Mouse (Mus musculus) left cerebral cortex, adult 2 months (tissue): ENCODE data around the gene Map3k14. TPM values are rescaled to one million over a fixed set of nuclear protein-coding genes. Genes with fewer than 3 reads are reported as not detected.

Experiments
- DNase-seq, 2 experiments: peaks; one replicate each; pipeline ENCODE4 v3.0.0; 2021 to 2022; ENCODE audit warnings: low spot score in 2 of 2, mixed read lengths in 1 of 2; ENCODE audit errors: extremely low spot score in 1 of 2
- H3K27ac ChIP-seq: fragments of 200-600 bp; 2 replicates; pipeline ENCODE4 v1.8.1; 2022
- H3K4me3 ChIP-seq: fragments of 200-600 bp; 2 replicates; pipeline ENCODE4 v1.8.1; 2022
- CTCF ChIP-seq: fragments of 200-600 bp; IDR thresholded peaks from 2 replicates; pipeline ENCODE4 v1.8.1; 2022; ENCODE audit warnings: antibody characterized with exemption, mild to moderate bottlenecking, moderate library complexity
- intact Hi-C: fragments of 180-260 bp; cut with DNase I; formaldehyde crosslinking; loops from one replicate; pipeline ENCODE4 v1.15.1; 2025
- total RNA-seq, 2 experiments: library from RNA; stranded (reverse); gene quantifications; 2 replicates each; pipeline ENCODE4 v1.2.3; 2021

The Map3k14 gene
- total RNA-seq, 2 experiments from 2014 or later: 4.4 to 4.9 TPM

GRCm38 (mm10) chr11:103268905-103269304 is 1.6 kb upstream of the Map3k14 start:
- Histone ChIP-seq H3K4me3 (no peak overlapping the region), H3K27ac (no peak overlapping the region)
- TF ChIP-seq CTCF: no peak
- intact Hi-C loops: loop anchor here (5.0 kb wide), 2 partner anchors 43 to 97 kb away; partner anchors contain the start of gene Fmnl1
- no peak for DNase-seq

GRCm38 (mm10) chr11:103268350-103268749 is 1.1 kb upstream of the Map3k14 start:
- Histone ChIP-seq H3K27ac (peak overlapping the region; percentile 90), H3K4me3 (no peak overlapping the region)
- no peak for DNase-seq
- no peak for TF ChIP-seq CTCF
- intact Hi-C loops: loop anchor here (5.0 kb wide), 2 partner anchors 44 to 96 kb away; partner anchors contain the start of gene Fmnl1

GRCm38 (mm10) chr11:103266729-103267345 is 435 bp downstream of the Map3k14 start:
- peak overlapping the region; percentile 90 for H3K27ac ChIP-seq
- peak overlapping the region; percentile 87 for H3K4me3 ChIP-seq
- no peak; the same call in 1 of the 2 replicates for TF ChIP-seq CTCF
- intact Hi-C loops: loop anchor here (1.0 to 5.0 kb wide), 5 partner anchors 34 to 95 kb away; partner anchors contain the start of gene Fmnl1
- no peak for DNase-seq

GRCm38 (mm10) chr11:103265856-103266255 is 1.4 kb downstream of the Map3k14 start:
- DNase-seq: no peak
- TF ChIP-seq CTCF: no peak
- H3K27ac ChIP-seq: no peak overlapping the region
- intact Hi-C loops: loop anchor here (2.0 to 5.0 kb wide), 3 partner anchors 46 to 94 kb away; partner anchors contain the start of gene Fmnl1
- no peak overlapping the region for H3K4me3 ChIP-seq

- TF ChIP-seq CTCF: no peak
- intact Hi-C loops: loop anchor here (5.0 kb wide), 2 partner anchors 47 to 93 kb away; partner anchors contain the start of gene Fmnl1
These were observed 2.1 kb downstream of the Map3k14 start for GRCm38 (mm10) chr11:103265211-103265610.

GRCm38 (mm10) chr11:103264427-103265005 is 2.8 kb downstream of the Map3k14 start:
- intact Hi-C loops: loop anchor here (5.0 kb wide), 2 partner anchors 48 to 92 kb away; partner anchors contain the start of gene Fmnl1
- Histone ChIP-seq H3K27ac (no peak overlapping the region), H3K4me3 (no peak overlapping the region)
- TF ChIP-seq CTCF: no peak
- no peak for DNase-seq

More at GRCm38 (mm10) chr11:103265211-103265610, 2.1 kb downstream of the Map3k14 start:
- DNase-seq: no peak
- H3K27ac ChIP-seq: no peak overlapping the region
- no peak overlapping the region for H3K4me3 ChIP-seq

GRCm38 (mm10) chr11:103263551-103263950 is 3.7 kb downstream of the Map3k14 start:
- no peak for DNase-seq
- no peak for TF ChIP-seq CTCF
- intact Hi-C loops: no loop called here

GRCm38 (mm10) chr11:103262412-103263267 is 4.6 kb downstream of the Map3k14 start:
- intact Hi-C loops: no loop called here

More at GRCm38 (mm10) chr11:103263551-103263950, 3.7 kb downstream of the Map3k14 start:
- no peak overlapping the region for H3K27ac ChIP-seq
- H3K4me3 ChIP-seq: no peak overlapping the region

GRCm38 (mm10) chr11:103261671-103262411 is 5.4 kb downstream of the Map3k14 start:
- peak overlapping the region; percentile 25; the same call in 1 of the 2 replicates for H3K27ac ChIP-seq
- DNase-seq: no peak
- H3K4me3 ChIP-seq: no peak overlapping the region
- intact Hi-C loops: no loop called here
- TF ChIP-seq CTCF: no peak

More at GRCm38 (mm10) chr11:103262412-103263267, 4.6 kb downstream of the Map3k14 start:
- H3K4me3 ChIP-seq: no peak overlapping the region
- no peak for DNase-seq
- peak overlapping the region; percentile 25; the same call in 1 of the 2 replicates for H3K27ac ChIP-seq
- TF ChIP-seq CTCF: no peak

GRCm38 (mm10) chr11:103260515-103261192 is 6.6 kb downstream of the Map3k14 start:
- DNase-seq: no peak
- H3K4me3 ChIP-seq: no peak overlapping the region
- intact Hi-C loops: no loop called here
- no peak overlapping the region for H3K27ac ChIP-seq
- no peak for TF ChIP-seq CTCF

- Histone ChIP-seq H3K4me3 (no peak overlapping the region), H3K27ac (no peak overlapping the region)
- TF ChIP-seq CTCF: no peak
- intact Hi-C loops: no loop called here
- DNase-seq: no peak
These were observed 7.2 kb downstream of the Map3k14 start for GRCm38 (mm10) chr11:103260034-103260433.
